Mouse (Mus musculus) heart, postnatal 14 days (tissue): ENCODE measurements around the gene Parva. TPM values are rescaled to one million over a fixed set of nuclear protein-coding genes. Genes with fewer than 3 reads are reported as not detected.
A peak's percentile ranks its signal among the peaks of the same experiment; 100 is the strongest.

Experiments
- DNase-seq, 2 experiments: peaks; one replicate each; pipeline ENCODE4 v3.0.0; 2021 to 2022
- intact Hi-C: fragments of 180-260 bp; cut with DNase I; formaldehyde crosslinking; loops from one replicate; pipeline ENCODE4 v1.15.1; 2025
- total RNA-seq, 2 experiments: library from RNA; stranded (reverse); gene quantifications; 2 replicates each; pipeline ENCODE4 v1.2.3; 2021

Gene Parva
- total RNA-seq, 2 experiments from 2014 or later: 69.1 to 69.4 TPM

GRCm38 (mm10) chr7:112416730-112417513 lies 10.4 kb upstream of the Parva start:
- DNase-seq: no peak
- intact Hi-C loops: no loop called here

- no peak for DNase-seq
- intact Hi-C loops: no loop called here
These were observed 9.7 kb upstream of the Parva start for GRCm38 (mm10) chr7:112417598-112417997.

GRCm38 (mm10) chr7:112423438-112423837 lies 3.9 kb upstream of the Parva start:
- no peak for DNase-seq
- intact Hi-C loops: no loop called here

GRCm38 (mm10) chr7:112426811-112427210 lies 494 bp upstream of the Parva start:
- intact Hi-C loops: loop anchor here (5.0 kb wide), 1 partner anchor 35 kb away; no protein-coding TSS in a partner anchor
- DNase-seq: no peak

GRCm38 (mm10) chr7:112428158-112428535 lies 842 bp downstream of the Parva start:
- intact Hi-C loops: loop anchor here (5.0 kb wide), 1 partner anchor 34 kb away; no protein-coding TSS in a partner anchor
- DNase-seq: peak; percentile 88 to 92

- intact Hi-C loops: no loop called here
These were observed 12.5 kb downstream of the Parva start for GRCm38 (mm10) chr7:112439846-112440245.

GRCm38 (mm10) chr7:112444152-112444984 lies 17.1 kb downstream of the Parva start:
- DNase-seq: no peak
- intact Hi-C loops: no loop called here

More at GRCm38 (mm10) chr7:112439846-112440245, 12.5 kb downstream of the Parva start:
- no peak for DNase-seq

- no peak for DNase-seq
- intact Hi-C loops: no loop called here
These were observed 17.7 kb downstream of the Parva start for GRCm38 (mm10) chr7:112444985-112445367.

GRCm38 (mm10) chr7:112446498-112446897 lies 19.2 kb downstream of the Parva start:
- DNase-seq: no peak
- intact Hi-C loops: no loop called here

GRCm38 (mm10) chr7:112449954-112450700 lies 22.8 kb downstream of the Parva start:
- intact Hi-C loops: no loop called here
- DNase-seq: no peak

GRCm38 (mm10) chr7:112452471-112452870 lies 25.2 kb downstream of the Parva start:
- intact Hi-C loops: no loop called here
- no peak for DNase-seq

- no peak for DNase-seq
- intact Hi-C loops: no loop called here
These were observed 26.5 kb downstream of the Parva start for GRCm38 (mm10) chr7:112453805-112454214.

GRCm38 (mm10) chr7:112454380-112454779 lies 27.1 kb downstream of the Parva start:
- intact Hi-C loops: no loop called here

GRCm38 (mm10) chr7:112454951-112455350 lies 27.6 kb downstream of the Parva start:
- intact Hi-C loops: no loop called here
- DNase-seq: no peak

More at GRCm38 (mm10) chr7:112454380-112454779, 27.1 kb downstream of the Parva start:
- no peak for DNase-seq

GRCm38 (mm10) chr7:112455566-112456110 lies 28.3 kb downstream of the Parva start:
- no peak for DNase-seq
- intact Hi-C loops: no loop called here

- DNase-seq: no peak
- intact Hi-C loops: no loop called here
These were observed 30.1 kb downstream of the Parva start for GRCm38 (mm10) chr7:112457373-112457772.

GRCm38 (mm10) chr7:112457920-112458319 lies 30.6 kb downstream of the Parva start:
- DNase-seq: no peak
- intact Hi-C loops: no loop called here

- DNase-seq: peak in 1 of 2 experiments; percentile 30
These were observed 31.1 kb downstream of the Parva start for GRCm38 (mm10) chr7:112458440-112458839.

GRCm38 (mm10) chr7:112463074-112463473 lies 35.8 kb downstream of the Parva start:
- intact Hi-C loops: loop anchor here (5.0 kb wide), 1 partner anchor 36 kb away; the partner anchor contains the start of gene Parva

More at GRCm38 (mm10) chr7:112458440-112458839, 31.1 kb downstream of the Parva start:
- intact Hi-C loops: no loop called here

GRCm38 (mm10) chr7:112465920-112466319 lies 38.6 kb downstream of the Parva start:
- DNase-seq: no peak

More at GRCm38 (mm10) chr7:112463074-112463473, 35.8 kb downstream of the Parva start:
- DNase-seq: no peak

More at GRCm38 (mm10) chr7:112465920-112466319, 38.6 kb downstream of the Parva start:
- intact Hi-C loops: loop anchor here (5.0 kb wide), 1 partner anchor 196 kb away; no protein-coding TSS in a partner anchor
